ENCODE assay signal across 14 mouse cellular contexts in genomic region chr6:147061630-147062029, GRCm38 (mm10). TPM values are rescaled to one million over a fixed set of nuclear protein-coding genes. Genes with fewer than 3 reads are reported as not detected.
DNase-seq lines count a peak whose midpoint lies in the region; ATAC-seq and TF ChIP-seq lines count a peak whose summit lies in the region.
"Had no signal": no experiment of that assay in that cellular context is flagged by ENCODE, and none has a peak within 500 bp of the region (broad histone marks: within the 10 kb centered on the region; RNA-seq: fewer than 3 reads in every experiment).

No protein-coding gene starts in this region.

- TF ChIP-seq POLR2A in heart, adult 2 months (IDR thresholded peaks at IDR 0.05; ENCODE audit: insufficient read depth, low read depth, low read length) = no peak

- no peak overlapping the region for H3K4me3 ChIP-seq in midbrain, embryonic 11.5 days (ENCODE audit: low read depth, low read length)
- no peak overlapping the region for H3K4me3 ChIP-seq in midbrain, embryonic 10.5 days
- no peak overlapping the region for H3K4me3 ChIP-seq in forebrain, embryonic 14.5 days (ENCODE audit: low read depth, low read length)
- no peak overlapping the region for H3K4me3 ChIP-seq in intestine, embryonic 16.5 days (ENCODE audit: low read length)
- no peak overlapping the region for H3K4me3 ChIP-seq in stomach, postnatal 0 days (ENCODE audit: low read depth, low read length)
- no peak overlapping the region for H3K4me3 ChIP-seq in heart, adult 2 months
- H3K4me3 ChIP-seq: heart, embryonic 10.5 days; limb, embryonic 15.5 days had no signal

- TF ChIP-seq CTCF in stomach, postnatal 0 days (IDR thresholded peaks at IDR 0.05; ENCODE audit: low read depth) = no peak
- TF ChIP-seq CTCF in heart, adult 2 months (IDR thresholded peaks at IDR 0.05) = no peak

- ATAC-seq in midbrain, embryonic 11.5 days (ENCODE audit: low FRiP score) = 0 out of 2 replicates have a peak, but pooled peaks have one; percentile 16
- peak; percentile 89 for ATAC-seq in forebrain, embryonic 14.5 days
- ATAC-seq in intestine, embryonic 16.5 days = peak; percentile 12; the same call in 1 of the 2 replicates
- 0 out of 2 replicates have a peak, but pooled peaks have one; percentile 51 for ATAC-seq in stomach, postnatal 0 days (ENCODE audit: low FRiP score, low TSS enrichment)

- no peak overlapping the region for H3K4me2 ChIP-seq in midbrain, embryonic 11.5 days
- H3K4me2 ChIP-seq in forebrain, embryonic 14.5 days (ENCODE audit: low read length) = no peak overlapping the region
- H3K4me2 ChIP-seq in intestine, embryonic 16.5 days (ENCODE audit: low read depth, low read length) = no peak overlapping the region
- H3K4me2 ChIP-seq in stomach, postnatal 0 days (replicated peaks; ENCODE audit: low read depth) = no peak overlapping the region
- H3K4me2 ChIP-seq: limb, embryonic 15.5 days had no signal

- H3K9ac ChIP-seq in midbrain, embryonic 11.5 days (ENCODE audit: low read length) = no peak overlapping the region
- no peak overlapping the region for H3K9ac ChIP-seq in forebrain, embryonic 14.5 days (ENCODE audit: low read length)
- H3K9ac ChIP-seq in intestine, embryonic 16.5 days (ENCODE audit: low read depth, low read length) = no peak overlapping the region
- no peak overlapping the region for H3K9ac ChIP-seq in stomach, postnatal 0 days (ENCODE audit: low read length)
- H3K9ac ChIP-seq in heart, adult 2 months (ENCODE audit: low read depth, low read length) = no peak overlapping the region
- H3K9ac ChIP-seq: limb, embryonic 15.5 days had no signal

- H3K9me3 ChIP-seq in midbrain, embryonic 11.5 days (ENCODE audit: control insufficient read depth, low read length) = no peaks in the 10 kb centered on the region
- H3K9me3 ChIP-seq in midbrain, embryonic 10.5 days (replicated peaks) = no peaks in the 10 kb centered on the region
- no peaks in the 10 kb centered on the region for H3K9me3 ChIP-seq in forebrain, embryonic 14.5 days (replicated peaks; ENCODE audit: control insufficient read depth, low read length)
- no peaks in the 10 kb centered on the region for H3K9me3 ChIP-seq in intestine, embryonic 16.5 days (ENCODE audit: control insufficient read depth, low read length)
- no peaks in the 10 kb centered on the region for H3K9me3 ChIP-seq in stomach, postnatal 0 days (ENCODE audit: control insufficient read depth, low read length)
- H3K9me3 ChIP-seq: heart, embryonic 10.5 days; limb, embryonic 15.5 days had no signal

- intact Hi-C loops in heart, adult 2 months (cut with DNase I) = no loop called here

- 0 out of 2 replicates have a peak, but pooled peaks cover 2% of the 10 kb centered on the region for H3K36me3 ChIP-seq in midbrain, embryonic 11.5 days (ENCODE audit: control insufficient read depth, insufficient read depth, low read length)
- peaks cover 86% of the 10 kb centered on the region for H3K36me3 ChIP-seq in midbrain, embryonic 10.5 days
- H3K36me3 ChIP-seq in forebrain, embryonic 14.5 days (ENCODE audit: control insufficient read depth, insufficient read depth, low read length) = peaks cover 48% of the 10 kb centered on the region
- peaks cover 10% of the 10 kb centered on the region for H3K36me3 ChIP-seq in intestine, embryonic 16.5 days (ENCODE audit: control insufficient read depth, insufficient read depth, low read length)
- H3K36me3 ChIP-seq in stomach, postnatal 0 days (ENCODE audit: control insufficient read depth, insufficient read depth, low read length) = peaks cover 9% of the 10 kb centered on the region
- H3K36me3 ChIP-seq in heart, adult 2 months (ENCODE audit: control insufficient read depth, insufficient read depth, low read length) = peaks cover 6% of the 10 kb centered on the region

- no peaks in the 10 kb centered on the region; the same call in 1 of the 2 replicates for H3K79me2 ChIP-seq in heart, adult 2 months (replicated peaks; ENCODE audit: control insufficient read depth, insufficient read depth, low read length)

- DNase-seq in midbrain, embryonic 11.5 days (ENCODE audit: low spot score, missing footprints) = no peak
- DNase-seq in midbrain, embryonic 10.5 days (ENCODE audit: low spot score) = no peak
- DNase-seq in forebrain, embryonic 14.5 days (ENCODE audit: low spot score) = peak; percentile 60
- no peak for DNase-seq in stomach, postnatal 0 days (ENCODE audit: low spot score)
- no peak for DNase-seq in cerebellum, adult 11-12 months
- DNase-seq in heart, adult 2 months = no peak
- DNase-seq: cerebellum, adult 18-20 months; right cerebral cortex, adult 18-20 months; spleen, adult 18-20 months had no signal

- H3K27ac ChIP-seq in midbrain, embryonic 11.5 days (ENCODE audit: low read depth, low read length) = no peak overlapping the region
- H3K27ac ChIP-seq in midbrain, embryonic 10.5 days (replicated peaks) = no peak overlapping the region
- H3K27ac ChIP-seq in forebrain, embryonic 14.5 days (ENCODE audit: low read depth, low read length) = no peak overlapping the region; the same call in 1 of the 2 replicates
- no peak overlapping the region for H3K27ac ChIP-seq in intestine, embryonic 16.5 days (ENCODE audit: low read length)
- H3K27ac ChIP-seq in stomach, postnatal 0 days (replicated peaks) = no peak overlapping the region
- no peak overlapping the region for H3K27ac ChIP-seq in heart, adult 2 months
- H3K27ac ChIP-seq: heart, embryonic 10.5 days; limb, embryonic 15.5 days had no signal

- WGBS in midbrain, embryonic 11.5 days = 91% methylated on average over 9 of the region's 9 CpGs
- WGBS in midbrain, embryonic 10.5 days = 93% methylated on average over 9 of the region's 9 CpGs
- WGBS in forebrain, embryonic 14.5 days = 58% methylated on average over 9 of the region's 9 CpGs
- WGBS in intestine, embryonic 16.5 days = 79% methylated on average over 9 of the region's 9 CpGs
- WGBS in stomach, postnatal 0 days = 78% methylated on average over 9 of the region's 9 CpGs
- 92% methylated on average over 9 of the region's 9 CpGs for WGBS in heart, adult 2 months

- no peaks in the 10 kb centered on the region for H3K27me3 ChIP-seq in midbrain, embryonic 11.5 days (ENCODE audit: control insufficient read depth, insufficient read depth, low read length)
- no peaks in the 10 kb centered on the region for H3K27me3 ChIP-seq in midbrain, embryonic 10.5 days (ENCODE audit: low read depth, poor library complexity, severe bottlenecking)
- H3K27me3 ChIP-seq in forebrain, embryonic 14.5 days (replicated peaks; ENCODE audit: control insufficient read depth, insufficient read depth, low read length) = no peaks in the 10 kb centered on the region
- no peaks in the 10 kb centered on the region for H3K27me3 ChIP-seq in intestine, embryonic 16.5 days (replicated peaks; ENCODE audit: control insufficient read depth, insufficient read depth, low read length)
- no peaks in the 10 kb centered on the region for H3K27me3 ChIP-seq in stomach, postnatal 0 days (ENCODE audit: control insufficient read depth, insufficient read depth, low read length)
- H3K27me3 ChIP-seq in heart, adult 2 months (ENCODE audit: control insufficient read depth, insufficient read depth, low read length) = no peaks in the 10 kb centered on the region
- H3K27me3 ChIP-seq: limb, embryonic 15.5 days had no signal

- no peak for TF ChIP-seq EP300 in stomach, postnatal 0 days (optimal IDR thresholded peaks at IDR 0.05)
- no peak for TF ChIP-seq EP300 in heart, adult 2 months (IDR thresholded peaks at IDR 0.05; ENCODE audit: insufficient read depth, low read depth, low read length)

- no peaks in the 10 kb centered on the region for H3K4me1 ChIP-seq in midbrain, embryonic 11.5 days (ENCODE audit: control insufficient read depth, insufficient read depth, low read length)
- H3K4me1 ChIP-seq in midbrain, embryonic 10.5 days = no peaks in the 10 kb centered on the region
- peaks cover 4% of the 10 kb centered on the region for H3K4me1 ChIP-seq in forebrain, embryonic 14.5 days (ENCODE audit: control insufficient read depth, insufficient read depth, low read length)
- no peaks in the 10 kb centered on the region for H3K4me1 ChIP-seq in intestine, embryonic 16.5 days (ENCODE audit: control insufficient read depth, insufficient read depth, low read length)
- no peaks in the 10 kb centered on the region for H3K4me1 ChIP-seq in stomach, postnatal 0 days (replicated peaks; ENCODE audit: control insufficient read depth, insufficient read depth)
- H3K4me1 ChIP-seq in heart, adult 2 months (ENCODE audit: control insufficient read depth, insufficient read depth, low read length) = peaks cover 3% of the 10 kb centered on the region; the same call in 1 of the 2 replicates
- H3K4me1 ChIP-seq: heart, embryonic 10.5 days had no signal

RNA-seq across cellular contexts. Expression of gene Mrps35, which starts 19.1 kb away (rescaled TPM):
- 88.1 and 97.8 TPM in 2 replicates for polyA plus RNA-seq in midbrain, embryonic 11.5 days (2014; fragmentation: Nextera tagmentation; extraction: Ambion mirVana)
- 109 TPM in 2 replicates for polyA plus RNA-seq in midbrain, embryonic 10.5 days (2016; fragmentation: Nextera tagmentation; extraction: Ambion mirVana)
- 108 and 119 TPM in 2 replicates for polyA plus RNA-seq in forebrain, embryonic 14.5 days (2014; fragmentation: Nextera tagmentation; extraction: Ambion mirVana)
- polyA plus RNA-seq in intestine, embryonic 16.5 days (2015; fragmentation: Nextera tagmentation; extraction: Ambion mirVana) = 164 and 182 TPM in 2 replicates
- 101 and 107 TPM in 2 replicates for polyA plus RNA-seq in stomach, postnatal 0 days (2015; fragmentation: Nextera tagmentation; extraction: Ambion mirVana)
- 100 to 1,000 TPM; 168 to 170 TPM for total RNA-seq in heart, adult 2 months (2021)
- 28.7 and 38.2 TPM in 2 replicates for polyA plus RNA-seq in heart, adult 2 months (2012; rRNA removed)

RNA-seq across cellular contexts. Expression of gene Mansc4, which starts 25.2 kb away (rescaled TPM):
- polyA plus RNA-seq in midbrain, embryonic 11.5 days (2014; fragmentation: Nextera tagmentation; extraction: Ambion mirVana) = 0.72 and 0.83 TPM in 2 replicates
- 0.27 and 0.44 TPM in 2 replicates for polyA plus RNA-seq in midbrain, embryonic 10.5 days (2016; fragmentation: Nextera tagmentation; extraction: Ambion mirVana)
- polyA plus RNA-seq in forebrain, embryonic 14.5 days (2014; fragmentation: Nextera tagmentation; extraction: Ambion mirVana) = 0.56 and 0.91 TPM in 2 replicates
- polyA plus RNA-seq in intestine, embryonic 16.5 days (2015; fragmentation: Nextera tagmentation; extraction: Ambion mirVana) = 1.5 and 2.3 TPM in 2 replicates
- 2.4 and 3.2 TPM in 2 replicates for polyA plus RNA-seq in stomach, postnatal 0 days (2015; fragmentation: Nextera tagmentation; extraction: Ambion mirVana)
- not detected for total RNA-seq in heart, adult 2 months (2021)
- not detected in 2 replicates for polyA plus RNA-seq in heart, adult 2 months (2012; rRNA removed)
- total RNA-seq: hematopoietic stem cell, adult 5-6 weeks; megakaryocyte-erythroid progenitor cell, adult 5-6 weeks had no signal

RNA-seq across cellular contexts. Expression of gene Rep15, which starts 29.2 kb away (rescaled TPM):
- 0.55 and 0.88 TPM in 2 replicates for polyA plus RNA-seq in midbrain, embryonic 11.5 days (2014; fragmentation: Nextera tagmentation; extraction: Ambion mirVana)
- 0.60 and 0.69 TPM in 2 replicates for polyA plus RNA-seq in midbrain, embryonic 10.5 days (2016; fragmentation: Nextera tagmentation; extraction: Ambion mirVana)
- polyA plus RNA-seq in forebrain, embryonic 14.5 days (2014; fragmentation: Nextera tagmentation; extraction: Ambion mirVana) = 0.43 and 0.56 TPM in 2 replicates
- polyA plus RNA-seq in intestine, embryonic 16.5 days (2015; fragmentation: Nextera tagmentation; extraction: Ambion mirVana) = 9.7 and 11.0 TPM in 2 replicates
- 173 and 196 TPM in 2 replicates for polyA plus RNA-seq in stomach, postnatal 0 days (2015; fragmentation: Nextera tagmentation; extraction: Ambion mirVana)
- under 1 TPM; 0.86 to 0.96 TPM for total RNA-seq in heart, adult 2 months (2021)
- polyA plus RNA-seq in heart, adult 2 months (2012; rRNA removed) = 0.12 and 0.56 TPM in 2 replicates
- total RNA-seq: hematopoietic stem cell, adult 5-6 weeks had no signal

RNA-seq across cellular contexts. Expression of gene Klhl42, which starts 29.5 kb away (rescaled TPM):
- 8.6 and 9.3 TPM in 2 replicates for polyA plus RNA-seq in midbrain, embryonic 11.5 days (2014; fragmentation: Nextera tagmentation; extraction: Ambion mirVana)
- 5.5 and 6.4 TPM in 2 replicates for polyA plus RNA-seq in midbrain, embryonic 10.5 days (2016; fragmentation: Nextera tagmentation; extraction: Ambion mirVana)
- 6.3 and 7.5 TPM in 2 replicates for polyA plus RNA-seq in forebrain, embryonic 14.5 days (2014; fragmentation: Nextera tagmentation; extraction: Ambion mirVana)
- 4.6 and 5.2 TPM in 2 replicates for polyA plus RNA-seq in intestine, embryonic 16.5 days (2015; fragmentation: Nextera tagmentation; extraction: Ambion mirVana)
- 4.0 and 4.5 TPM in 2 replicates for polyA plus RNA-seq in stomach, postnatal 0 days (2015; fragmentation: Nextera tagmentation; extraction: Ambion mirVana)
- 1 to 10 TPM; 4.7 to 5.8 TPM for total RNA-seq in heart, adult 2 months (2021)
- polyA plus RNA-seq in heart, adult 2 months (2012; rRNA removed) = 4.0 and 5.1 TPM in 2 replicates

Comparison
In these comparisons a context has a peak if more than half of its experiments do, and no peak if none do; other contexts are left out.
1. ATAC-seq: peak in every context shown above with its lines; median percentile 89 in forebrain, embryonic 14.5 days; 51 in stomach, postnatal 0 days; 16 in midbrain, embryonic 11.5 days; 12 in intestine, embryonic 16.5 days.
2. RNA of gene Rep15, which starts 29.2 kb away (polyA plus RNA-seq): 173 to 196 TPM in stomach, postnatal 0 days; 9.7 to 11.0 TPM in intestine, embryonic 16.5 days, 0.60 to 0.69 TPM in midbrain, embryonic 10.5 days, 0.55 to 0.88 TPM in midbrain, embryonic 11.5 days, 0.43 to 0.56 TPM in forebrain, embryonic 14.5 days and 0.12 to 0.56 TPM in heart, adult 2 months; every median in the first group is over 10 times any median in the second.